Mouse (Mus musculus) ES-E14 (cell line): Measurements from ENCODE around the gene Olfr653. TPM values are rescaled to one million over a fixed set of nuclear protein-coding genes. Genes with fewer than 3 reads are reported as not detected.

Source experiments
- DNase-seq: peaks from one replicate; pipeline ENCODE4 v3.0.0-alpha.2; 2013; ENCODE audit warnings: low read depth, low spot score
- H3K27ac ChIP-seq: 2 replicates; pipeline ENCODE4 v1.5.1; 2012; ENCODE audit warnings: low read depth, mild to moderate bottlenecking, low read length, moderate library complexity, mixed read lengths; ENCODE audit not compliant: poor library complexity, insufficient read depth, severe bottlenecking
- H3K36me3 ChIP-seq: 2 replicates; pipeline ENCODE4 v1.6.1; 2012; ENCODE audit warnings: mild to moderate bottlenecking, low read length, moderate library complexity, mixed read lengths; ENCODE audit not compliant: control insufficient read depth, poor library complexity, insufficient read depth, severe bottlenecking
- H3K4me1 ChIP-seq, 2 experiments: fragments of 150-350 bp in 1 of 2; sonication (generic) in 1 of 2; 2 replicates each; pipeline ENCODE4 v1.6.1; 2012; ENCODE audit warnings: low read length in 2 of 2, mild to moderate bottlenecking in 1 of 2, mixed read lengths in 1 of 2; ENCODE audit not compliant: control insufficient read depth in 2 of 2, insufficient read depth in 2 of 2, poor library complexity in 1 of 2
- H3K4me3 ChIP-seq, 2 experiments: fragments of 150-350 bp in 1 of 2; sonication (generic) in 1 of 2; 2 replicates each; pipeline ENCODE4 v1.5.1; 2012; ENCODE audit warnings: low read length in 2 of 2, low read depth in 1 of 2, mild to moderate bottlenecking in 1 of 2, mixed read lengths in 1 of 2; ENCODE audit not compliant: insufficient read depth in 1 of 2, poor library complexity in 1 of 2, severe bottlenecking in 1 of 2
- H3K9ac ChIP-seq: 2 replicates; pipeline ENCODE4 v1.6.1; 2012; ENCODE audit warnings: low read depth, mild to moderate bottlenecking, low read length, mixed read lengths; ENCODE audit not compliant: poor library complexity, insufficient read depth, severe bottlenecking
- H3K9me3 ChIP-seq: fragments of 150-350 bp; sonication (generic); 2 replicates; pipeline ENCODE4 v1.6.1; 2012; ENCODE audit warnings: low read depth, mild to moderate bottlenecking, low read length; ENCODE audit not compliant: control insufficient read depth, insufficient read depth
- CHD2 ChIP-seq: IDR thresholded peaks from 2 replicates; pipeline ENCODE4 v1.6.1; 2014; ENCODE audit warnings: mild to moderate bottlenecking, low read depth, low read length, inconsistent platforms
- HCFC1 ChIP-seq: IDR thresholded peaks from 2 replicates; pipeline ENCODE4 v1.6.1; 2012; ENCODE audit warnings: low read length, inconsistent platforms, borderline replicate concordance; ENCODE audit not compliant: insufficient read depth
- MAFK ChIP-seq: IDR thresholded peaks from 2 replicates; pipeline ENCODE4 v1.6.1; 2014; ENCODE audit warnings: mild to moderate bottlenecking, low read depth, low read length, inconsistent platforms; ENCODE audit not compliant: insufficient read depth
- ZC3H11A ChIP-seq: IDR thresholded peaks from 2 replicates; pipeline ENCODE4 v1.6.1; 2012; ENCODE audit warnings: low read depth, mild to moderate bottlenecking, inconsistent platforms, low read length, borderline replicate concordance
- ZNF384 ChIP-seq: IDR thresholded peaks from 2 replicates; pipeline ENCODE4 v1.6.1; 2012; ENCODE audit warnings: low read depth, low read length, inconsistent platforms
- in situ Hi-C, 2 experiments: fragments of 600-800 bp; cut with MboI; formaldehyde crosslinking; loops; one replicate each; pipeline ENCODE4 v1.15.1; 2025; ENCODE audit warnings: low sequenced_read_pairs in 2 of 2, inconsistent platforms in 1 of 2; ENCODE audit not compliant: unreplicated experiment in 2 of 2
- total RNA-seq: library from RNA; depleted of rRNA; stranded (reverse); fragments of 300-350 nt; gene quantifications from 2 replicates; pipeline ENCODE4 v1.2.3, GENCODE M21; 2012; rRNA removed

The Olfr653 gene
- total RNA-seq = not detected in 2 replicates

GRCm38 (mm10) chr7:104577014-104577413 is at the start of gene Olfr653:
Olfr653 (plus strand) TSS chr7:104577314.
- H3K9me3 ChIP-seq = no peaks in the 10 kb centered on the region
- no peak within 1 kb of the TSS for H3K4me3 ChIP-seq
- H3K9ac ChIP-seq = no peak within 1 kb of the TSS
- in situ Hi-C loops = no loop called here
- TF ChIP-seq ZC3H11A = no peak
- no peak for TF ChIP-seq MAFK
- no peak for TF ChIP-seq CHD2
- no peak for TF ChIP-seq ZNF384
- TF ChIP-seq HCFC1 = no peak
- H3K36me3 ChIP-seq = no peaks in the 10 kb centered on the region
- no peaks in the 10 kb centered on the region for H3K4me1 ChIP-seq
- no peak within 1 kb of the TSS for H3K27ac ChIP-seq
- DNase-seq = no peak

- Histone ChIP-seq H3K4me3 (no peak within 1 kb of the TSS), H3K36me3 (no peaks in the 10 kb centered on the region), H3K4me1 (no peaks in the 10 kb centered on the region), H3K9me3 (no peaks in the 10 kb centered on the region), H3K27ac (no peak within 1 kb of the TSS), H3K9ac (no peak within 1 kb of the TSS)
- in situ Hi-C loops = no loop called here
- DNase-seq = no peak
- TF ChIP-seq ZNF384 (no peak), HCFC1 (no peak), CHD2 (no peak), ZC3H11A (no peak), MAFK (no peak)
Measured at GRCm38 (mm10) chr7:104549833-104550232, 27.3 kb upstream of the Olfr653 start, which contains the start of gene Olfr651. Olfr651 (plus strand) TSS chr7:104550133.

GRCm38 (mm10) chr7:104552700-104553099 is 24.4 kb upstream of the Olfr653 start:
- no peak for DNase-seq
- in situ Hi-C loops = no loop called here
- Histone ChIP-seq H3K4me1 (no peaks in the 10 kb centered on the region), H3K9ac (no peak overlapping the region), H3K27ac (no peak overlapping the region), H3K4me3 (no peak overlapping the region), H3K9me3 (no peaks in the 10 kb centered on the region), H3K36me3 (no peaks in the 10 kb centered on the region)
- no peak for TF ChIP-seq ZNF384
- TF ChIP-seq ZC3H11A = no peak
- TF ChIP-seq CHD2 = no peak
- TF ChIP-seq MAFK = no peak
- no peak for TF ChIP-seq HCFC1

GRCm38 (mm10) chr7:104560601-104561000 is 16.5 kb upstream of the Olfr653 start, which contains the start of gene Olfr652:
Olfr652 (plus strand) TSS chr7:104560901.
- no peak within 1 kb of the TSS for H3K4me3 ChIP-seq

GRCm38 (mm10) chr7:104580846-104581245 is 3.7 kb downstream of the Olfr653 start:
- H3K9ac ChIP-seq = no peak overlapping the region
- no peaks in the 10 kb centered on the region for H3K36me3 ChIP-seq
- in situ Hi-C loops = no loop called here
- no peaks in the 10 kb centered on the region for H3K4me1 ChIP-seq
- TF ChIP-seq MAFK = no peak
- no peak for TF ChIP-seq ZNF384
- TF ChIP-seq CHD2 = no peak
- no peak for TF ChIP-seq ZC3H11A
- TF ChIP-seq HCFC1 = no peak
- H3K9me3 ChIP-seq = no peaks in the 10 kb centered on the region
- no peak overlapping the region for H3K27ac ChIP-seq
- no peak for DNase-seq
- H3K4me3 ChIP-seq = no peak overlapping the region

More at GRCm38 (mm10) chr7:104560601-104561000, 16.5 kb upstream of the Olfr653 start, which contains the start of gene Olfr652:
- H3K9me3 ChIP-seq = no peaks in the 10 kb centered on the region
- H3K36me3 ChIP-seq = no peaks in the 10 kb centered on the region
- in situ Hi-C loops = no loop called here
- H3K27ac ChIP-seq = no peak within 1 kb of the TSS
- no peak for TF ChIP-seq ZNF384
- TF ChIP-seq CHD2 = no peak
- no peak for TF ChIP-seq ZC3H11A
- no peak for TF ChIP-seq MAFK
- no peak for TF ChIP-seq HCFC1
- no peak within 1 kb of the TSS for H3K9ac ChIP-seq
- no peaks in the 10 kb centered on the region for H3K4me1 ChIP-seq
- DNase-seq = no peak
